Mouse (Mus musculus): ENCODE data around the gene Slc4a2. TPM values are rescaled to one million over a fixed set of nuclear protein-coding genes. Genes with fewer than 3 reads are reported as not detected.

Slc4a2 gene
- polyA plus RNA-seq, 1 experiment, result 88.0 TPM

DNA sequence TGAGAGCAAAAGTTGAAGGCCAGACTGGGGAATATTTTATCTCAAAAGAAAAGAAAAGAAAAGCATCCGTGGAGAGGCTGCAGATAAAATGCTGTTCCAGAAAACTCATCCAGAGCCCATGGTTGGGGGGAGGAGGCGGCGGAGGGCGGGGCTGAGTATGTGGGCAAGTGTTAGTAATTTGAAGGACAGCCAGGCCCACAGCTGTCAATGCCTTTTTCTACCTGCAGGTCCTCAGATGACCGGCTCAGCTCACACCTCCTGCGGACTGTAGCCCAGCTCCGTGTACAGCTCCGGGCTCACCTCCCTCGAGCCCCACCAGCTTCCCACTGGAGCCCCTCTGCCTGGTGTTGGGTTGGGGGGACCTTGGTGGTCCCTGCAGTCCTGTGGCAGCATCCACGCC is 24.0 kb upstream of the Slc4a2 start:
- WGBS, result 81% methylated on average over 10 of the region's 10 CpGs
- TF ChIP-seq CTCF (IDR thresholded peaks at IDR 0.05; ENCODE audit: borderline replicate concordance, insufficient read depth, low read depth, low read length), result no peak
- no peak for TF ChIP-seq POLR2A (IDR thresholded peaks at IDR 0.05; ENCODE audit: borderline replicate concordance, insufficient read depth, low read length)
- H3K27ac ChIP-seq (ENCODE audit: insufficient read depth, low read length), result no peak overlapping the region
- H3K4me1 ChIP-seq (ENCODE audit: control insufficient read depth, insufficient read depth, low read length), result peaks cover 24% of the 10 kb centered on the region
- H3K4me3 ChIP-seq (replicated peaks; ENCODE audit: insufficient read depth, low read depth, low read length), result no peak overlapping the region
- no peak for DNase-seq
- no peaks in the 10 kb centered on the region for H3K27me3 ChIP-seq (ENCODE audit: control insufficient read depth, insufficient read depth, low read length)

GRCm38 (mm10) chr5:24400362-24400761 is 23.3 kb upstream of the Slc4a2 start:
- no peaks in the 10 kb centered on the region for H3K27me3 ChIP-seq (ENCODE audit: control insufficient read depth, insufficient read depth, low read length)
- no peak for DNase-seq
- peaks cover 25% of the 10 kb centered on the region for H3K4me1 ChIP-seq (ENCODE audit: control insufficient read depth, insufficient read depth, low read length)
- H3K27ac ChIP-seq (ENCODE audit: insufficient read depth, low read length), result no peak overlapping the region
- H3K4me3 ChIP-seq (replicated peaks; ENCODE audit: insufficient read depth, low read depth, low read length), result no peak overlapping the region
- WGBS, result 34% methylated on average over 11 of the region's 11 CpGs
- TF ChIP-seq CTCF (IDR thresholded peaks at IDR 0.05; ENCODE audit: borderline replicate concordance, insufficient read depth, low read depth, low read length), result no peak
- TF ChIP-seq POLR2A (IDR thresholded peaks at IDR 0.05; ENCODE audit: borderline replicate concordance, insufficient read depth, low read length), result no peak

- WGBS, result 71% methylated on average over 5 of the region's 5 CpGs
- TF ChIP-seq CTCF (IDR thresholded peaks at IDR 0.05; ENCODE audit: borderline replicate concordance, insufficient read depth, low read depth, low read length), result no peak
- no peak for TF ChIP-seq POLR2A (IDR thresholded peaks at IDR 0.05; ENCODE audit: borderline replicate concordance, insufficient read depth, low read length)
- Histone ChIP-seq H3K27me3 (ENCODE audit: control insufficient read depth, insufficient read depth, low read length) (no peaks in the 10 kb centered on the region), H3K27ac (ENCODE audit: insufficient read depth, low read length) (no peak overlapping the region), H3K4me1 (ENCODE audit: control insufficient read depth, insufficient read depth, low read length) (peaks cover 25% of the 10 kb centered on the region), H3K4me3 (replicated peaks; ENCODE audit: insufficient read depth, low read depth, low read length) (no peak overlapping the region)
- DNase-seq, result no peak
Measured at GRCm38 (mm10) chr5:24400911-24401605, 22.6 kb upstream of the Slc4a2 start.

DNA sequence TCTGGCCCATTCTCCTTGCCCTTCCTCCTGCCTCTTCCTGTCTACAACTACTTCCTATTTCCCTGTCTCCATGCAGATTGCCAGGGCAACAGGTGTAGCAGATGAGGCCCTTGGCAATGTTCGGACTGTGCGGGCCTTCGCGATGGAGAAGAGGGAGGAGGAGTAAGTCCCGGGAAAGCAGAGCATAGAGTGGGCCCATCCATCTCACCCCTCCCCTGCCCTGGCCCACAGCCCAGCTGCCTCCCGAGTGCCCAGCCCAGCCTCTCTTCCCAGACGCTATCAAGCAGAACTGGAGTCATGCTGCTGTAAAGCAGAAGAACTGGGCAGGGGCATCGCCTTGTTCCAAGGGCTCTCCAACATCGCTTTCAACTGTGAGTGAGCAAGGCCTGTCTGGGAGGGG is 21.7 kb upstream of the Slc4a2 start:
- TF ChIP-seq CTCF (IDR thresholded peaks at IDR 0.05; ENCODE audit: borderline replicate concordance, insufficient read depth, low read depth, low read length), result no peak
- TF ChIP-seq POLR2A (IDR thresholded peaks at IDR 0.05; ENCODE audit: borderline replicate concordance, insufficient read depth, low read length), result no peak
- Histone ChIP-seq H3K27ac (ENCODE audit: insufficient read depth, low read length) (no peak overlapping the region), H3K27me3 (ENCODE audit: control insufficient read depth, insufficient read depth, low read length) (no peaks in the 10 kb centered on the region), H3K4me1 (ENCODE audit: control insufficient read depth, insufficient read depth, low read length) (peaks cover 25% of the 10 kb centered on the region), H3K4me3 (replicated peaks; ENCODE audit: insufficient read depth, low read depth, low read length) (no peak overlapping the region)
- no peak for DNase-seq
- 24% methylated on average over 9 of the region's 9 CpGs for WGBS

DNA sequence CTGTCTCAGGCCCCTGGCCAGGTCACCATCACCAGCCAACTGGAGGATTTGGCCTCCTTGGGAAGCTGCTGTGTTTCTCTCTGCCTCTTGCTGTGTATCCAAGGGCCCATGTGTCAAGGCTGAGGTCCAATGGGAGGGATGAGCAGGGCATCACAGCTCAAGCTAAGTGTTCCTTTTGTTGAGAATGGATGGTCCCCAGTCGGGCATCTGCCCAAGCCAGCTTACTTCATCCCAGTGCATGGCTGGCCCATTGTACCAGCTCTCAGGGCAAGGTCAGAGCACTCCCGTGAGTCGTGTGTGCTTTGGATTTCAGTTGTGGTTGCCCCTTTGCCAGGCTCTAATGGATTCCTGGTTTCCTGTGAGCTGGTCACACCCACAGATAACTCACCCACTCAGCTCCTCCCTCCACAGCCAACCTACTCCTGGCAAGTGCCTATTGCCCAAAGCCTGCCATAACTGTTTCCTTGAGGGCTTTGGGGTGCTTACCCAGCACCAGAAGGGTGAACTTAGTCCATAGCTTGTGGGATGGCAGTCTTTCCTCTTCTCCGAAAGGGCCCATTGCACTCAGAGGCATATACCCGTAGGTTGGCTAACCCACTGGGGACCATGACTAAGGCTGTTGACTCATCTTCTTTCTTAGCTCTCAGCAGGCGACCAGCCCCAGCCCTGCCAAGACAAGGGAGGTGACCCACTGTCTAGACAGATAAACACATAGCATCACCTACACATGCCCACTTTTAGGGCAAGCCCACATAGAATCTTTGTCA is 18.9 kb upstream of the Slc4a2 start:
- DNase-seq, result no peak
- WGBS, result 62% methylated on average over 6 of the region's 6 CpGs

DNA sequence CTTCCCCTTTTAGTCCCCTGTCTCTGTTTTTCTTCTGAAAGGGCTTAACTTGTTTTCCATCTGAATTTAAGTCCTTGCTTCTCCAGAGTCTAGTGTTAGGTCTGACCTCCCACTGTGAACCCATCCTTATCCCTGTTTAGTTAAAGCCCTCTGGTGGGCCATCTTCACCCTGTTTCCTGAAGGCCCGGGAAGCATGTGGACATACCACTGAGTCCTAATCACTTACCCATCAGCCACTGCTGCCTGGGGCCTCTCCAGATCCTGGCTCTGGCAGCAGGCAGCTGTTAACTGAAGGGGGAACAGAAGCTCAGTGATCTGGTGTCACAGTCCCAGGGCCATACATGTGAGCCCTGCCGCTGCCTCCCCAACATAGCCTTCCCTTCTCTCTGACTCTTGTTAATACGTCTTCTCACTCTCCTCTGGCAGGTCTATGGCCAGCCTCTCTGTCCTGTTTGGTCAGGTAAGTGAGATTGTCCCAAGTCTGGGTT is 18.2 kb upstream of the Slc4a2 start:
- Histone ChIP-seq H3K27ac (ENCODE audit: insufficient read depth, low read length) (no peak overlapping the region), H3K27me3 (ENCODE audit: control insufficient read depth, insufficient read depth, low read length) (no peaks in the 10 kb centered on the region), H3K4me3 (replicated peaks; ENCODE audit: insufficient read depth, low read depth, low read length) (no peak overlapping the region), H3K4me1 (ENCODE audit: control insufficient read depth, insufficient read depth, low read length) (peaks cover 17% of the 10 kb centered on the region)
- no peak for DNase-seq
- 75% methylated on average over 3 of the region's 3 CpGs for WGBS
- no peak for TF ChIP-seq POLR2A (IDR thresholded peaks at IDR 0.05; ENCODE audit: borderline replicate concordance, insufficient read depth, low read length)
- TF ChIP-seq CTCF (IDR thresholded peaks at IDR 0.05; ENCODE audit: borderline replicate concordance, insufficient read depth, low read depth, low read length), result no peak

More for the DNA sequence above, 18.9 kb upstream of the Slc4a2 start:
- Histone ChIP-seq H3K27me3 (ENCODE audit: control insufficient read depth, insufficient read depth, low read length) (no peaks in the 10 kb centered on the region), H3K4me1 (ENCODE audit: control insufficient read depth, insufficient read depth, low read length) (peaks cover 23% of the 10 kb centered on the region), H3K4me3 (replicated peaks; ENCODE audit: insufficient read depth, low read depth, low read length) (no peak overlapping the region), H3K27ac (ENCODE audit: insufficient read depth, low read length) (no peak overlapping the region)
- no peak for TF ChIP-seq POLR2A (IDR thresholded peaks at IDR 0.05; ENCODE audit: borderline replicate concordance, insufficient read depth, low read length)

GRCm38 (mm10) chr5:24408651-24409050 is 15.0 kb upstream of the Slc4a2 start:
- Histone ChIP-seq H3K4me3 (replicated peaks; ENCODE audit: insufficient read depth, low read depth, low read length) (no peak overlapping the region), H3K4me1 (ENCODE audit: control insufficient read depth, insufficient read depth, low read length) (peaks cover 5% of the 10 kb centered on the region; the same call in 1 of the 2 replicates), H3K27ac (ENCODE audit: insufficient read depth, low read length) (no peak overlapping the region), H3K27me3 (ENCODE audit: control insufficient read depth, insufficient read depth, low read length) (no peaks in the 10 kb centered on the region)
- 67% methylated on average over 13 of the region's 13 CpGs for WGBS
- no peak for DNase-seq
- TF ChIP-seq CTCF (IDR thresholded peaks at IDR 0.05; ENCODE audit: borderline replicate concordance, insufficient read depth, low read depth, low read length) (no peak), POLR2A (IDR thresholded peaks at IDR 0.05; ENCODE audit: borderline replicate concordance, insufficient read depth, low read length) (no peak)

- Histone ChIP-seq H3K27ac (ENCODE audit: insufficient read depth, low read length) (no peak overlapping the region), H3K27me3 (ENCODE audit: control insufficient read depth, insufficient read depth, low read length) (no peaks in the 10 kb centered on the region), H3K4me1 (ENCODE audit: control insufficient read depth, insufficient read depth, low read length) (peaks cover 3% of the 10 kb centered on the region; the same call in 1 of the 2 replicates), H3K4me3 (replicated peaks; ENCODE audit: insufficient read depth, low read depth, low read length) (no peak overlapping the region)
- 81% methylated on average over 2 of the region's 2 CpGs for WGBS
- no peak for DNase-seq
- TF ChIP-seq POLR2A (IDR thresholded peaks at IDR 0.05; ENCODE audit: borderline replicate concordance, insufficient read depth, low read length), result no peak
Measured at GRCm38 (mm10) chr5:24409466-24409865, 14.2 kb upstream of the Slc4a2 start.
